Mouse (Mus musculus): ENCODE data around the gene Bicdl2.

- TF ChIP-seq CTCF (IDR thresholded peaks at IDR 0.05 in 2 of 3, conservative IDR thresholded peaks at IDR 0.05 in 1 of 3; ENCODE audit: control insufficient read depth in 1 of 3, insufficient read depth in 1 of 3, low read depth in 2 of 3, low read length in 3 of 3, poor library complexity in 1 of 3, severe bottlenecking in 1 of 3) (no peak), NRF1 (IDR thresholded peaks at IDR 0.05; ENCODE audit: insufficient read depth, low read depth, low read length, poor library complexity, severe bottlenecking) (no peak), MXI1 (IDR thresholded peaks at IDR 0.05; ENCODE audit: low read depth, low read length) (no peak), MYB (IDR thresholded peaks at IDR 0.05; ENCODE audit: low read depth, low read length) (no peak)
Measured at GRCm38 (mm10) chr17:23644613-23645495, 15.5 kb upstream of the Bicdl2 start, which contains the start of gene Mmp25.
